Mouse (Mus musculus): ENCODE data around the gene Olfr73.
"Not testable (repeated sequence)": the region's sequence is repeated elsewhere in the genome, so short reads cannot be mapped to it uniquely, and the experiment has no call there.

Olfr73 gene

DNA sequence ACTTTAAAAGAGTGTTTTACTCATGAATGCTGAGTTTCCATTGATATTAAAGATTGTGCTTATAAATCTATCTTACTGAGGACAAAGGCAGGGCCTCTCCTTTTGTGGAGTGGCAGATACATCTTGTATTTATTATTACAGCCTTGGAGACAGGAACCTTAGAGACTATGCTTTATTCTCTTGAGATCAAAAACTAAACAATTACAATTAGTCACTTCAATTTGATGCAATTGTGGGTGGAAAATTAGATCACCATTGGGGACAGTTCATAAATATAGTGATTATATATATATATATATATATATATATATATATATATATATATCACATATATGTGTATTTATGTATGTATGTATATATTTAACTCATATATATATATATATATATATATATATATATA lies at the start of gene Olfr73:
TSS of gene Olfr73 (minus strand) at position 101 of the 400 bp plus-strand sequence.
- in situ Hi-C loops (cut with MboI, MseI), result no loop called here

- in situ Hi-C loops (cut with MboI, MseI), result no loop called here
These were observed 34.2 kb upstream of the Olfr73 start, which contains the start of gene Olfr1163 for GRCm38 (mm10) chr2:88071730-88072129. Olfr1163 (minus strand) TSS chr2:88071830.

DNA sequence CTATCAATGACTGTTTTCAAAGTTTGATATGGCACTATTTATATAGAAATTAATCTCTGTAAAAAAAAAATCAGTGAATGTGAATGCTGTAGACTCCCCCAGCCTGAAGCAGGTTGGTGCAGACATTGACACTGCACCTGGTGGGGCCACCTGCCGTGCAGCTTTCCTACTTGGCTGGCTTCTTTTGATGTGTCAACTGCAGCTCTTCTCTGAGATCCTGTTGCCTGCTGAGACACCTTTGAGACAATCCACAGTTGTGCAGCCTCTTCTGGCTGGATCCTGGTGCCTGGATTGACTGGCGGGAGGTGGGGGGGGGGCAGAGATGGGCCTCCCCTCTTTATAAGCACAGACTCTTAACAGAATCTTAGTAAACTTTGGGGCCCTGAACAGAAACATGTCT lies 26.1 kb upstream of the Olfr73 start:
- in situ Hi-C loops (cut with MboI, MseI), result no loop called here

DNA sequence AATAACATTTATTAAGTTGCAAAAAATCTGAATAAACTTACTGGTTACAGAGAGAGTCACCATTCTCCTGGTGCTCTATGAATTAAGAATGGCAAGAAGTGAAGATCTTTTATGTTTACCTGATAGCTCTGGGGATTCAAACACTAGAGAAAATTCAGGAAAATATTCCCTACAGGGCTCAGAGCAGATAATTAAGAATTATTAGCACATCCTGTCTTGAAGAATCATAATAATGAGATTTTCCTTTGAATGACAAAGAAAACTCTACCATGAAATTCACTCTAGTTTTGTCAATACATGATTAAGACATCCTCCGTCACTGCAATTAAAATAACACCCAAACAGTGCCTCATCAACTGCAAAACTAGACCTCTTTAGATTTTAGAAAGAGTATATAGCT lies 13.5 kb upstream of the Olfr73 start, which contains the start of gene Olfr1162:
TSS of gene Olfr1162 (minus strand) at position 101 of the 400 bp plus-strand sequence.
- in situ Hi-C loops (cut with MboI, MseI), result no loop called here

DNA sequence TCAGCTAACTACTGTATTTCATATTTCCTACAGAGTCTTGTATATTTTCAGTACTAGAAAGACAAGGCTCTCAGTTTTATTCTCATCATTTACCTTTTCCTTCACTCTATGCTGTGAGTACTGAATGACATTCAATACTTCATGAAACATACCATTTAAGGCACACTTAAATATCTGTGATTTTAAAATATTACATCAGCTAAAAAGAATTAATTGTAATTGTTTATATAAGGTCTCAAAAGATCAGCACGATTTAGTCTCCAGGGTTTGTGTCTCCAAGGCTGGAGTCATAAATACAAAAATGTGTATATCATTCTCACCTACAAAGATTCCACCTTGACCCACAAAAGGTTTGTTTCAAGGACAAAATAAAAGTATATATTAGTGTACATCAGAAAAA lies 15.0 kb downstream of the Olfr73 start, which contains the start of gene Olfr1161:
TSS of gene Olfr1161 (plus strand) at position 301 of the 400 bp plus-strand sequence.
- in situ Hi-C loops (cut with MboI, MseI), result not testable (repeated sequence)

DNA sequence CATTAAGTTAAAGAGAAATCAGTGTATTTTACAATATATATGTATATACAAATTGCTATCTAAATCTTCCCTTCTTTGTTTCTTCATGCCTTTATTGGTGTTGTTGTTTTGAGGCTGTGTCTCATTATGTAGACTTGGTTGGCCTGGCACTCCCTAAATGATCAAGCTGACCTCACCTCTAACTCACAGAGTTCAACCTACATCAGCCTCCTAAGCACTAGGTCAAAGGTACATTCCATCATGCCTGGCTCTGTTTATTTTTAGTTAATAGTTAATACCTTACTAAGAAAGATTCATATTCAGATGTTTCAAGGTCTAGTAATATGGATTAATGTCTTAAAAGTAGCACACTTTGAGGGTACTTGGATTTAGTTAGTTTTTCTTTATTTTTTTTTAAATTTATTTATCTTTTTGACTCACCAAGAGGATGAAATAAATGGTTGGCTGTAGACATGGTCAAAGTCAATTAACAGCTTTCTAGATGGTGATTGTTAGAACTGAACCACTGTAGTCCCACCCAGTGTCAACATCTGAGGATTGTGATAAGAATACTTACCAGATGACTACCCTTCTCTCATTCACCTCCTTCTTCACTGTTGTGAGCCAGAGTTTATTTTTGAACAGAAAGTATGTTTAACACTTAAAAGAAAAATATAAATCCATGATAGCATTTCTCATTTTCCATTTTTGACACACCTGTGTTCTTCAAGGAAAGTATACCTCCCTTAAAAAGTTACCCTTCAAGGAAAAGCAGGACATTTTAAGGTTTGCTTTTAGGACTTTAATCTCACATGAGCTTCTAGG lies 29.8 kb downstream of the Olfr73 start, which contains the start of gene Olfr1160:
TSS of gene Olfr1160 (minus strand) at position 754 of the 804 bp plus-strand sequence.
- in situ Hi-C loops (cut with MboI, MseI), result no loop called here

- in situ Hi-C loops (cut with MboI, MseI), result loop anchor here (10.0 kb wide), 2 partner anchors 1405 to 1505 kb away; partner anchors contain the start of gene Olfr228
These were observed 47.7 kb downstream of the Olfr73 start, which contains the start of gene Olfr1158 for GRCm38 (mm10) chr2:87989813-87990212. Olfr1158 (plus strand) TSS chr2:87990113.
